Mouse (Mus musculus) stomach, postnatal 0 days (tissue): ENCODE measurements around the gene Ptn.

Experiments
- CTCF ChIP-seq: IDR thresholded peaks from 2 replicates; pipeline ENCODE4 v1.5.1; 2016; ENCODE audit warnings: antibody characterized with exemption, low read depth, mild to moderate bottlenecking, moderate library complexity
- EP300 ChIP-seq: optimal IDR thresholded peaks from 2 replicates; pipeline ENCODE3; 2016; ENCODE audit warnings: antibody characterized with exemption

GRCm38 (mm10) chr6:36725509-36726160 lies 84.4 kb downstream of the Ptn start:
- no peak for TF ChIP-seq CTCF
- TF ChIP-seq EP300 = no peak
